Mouse (Mus musculus): ENCODE data around the gene Btbd9.

GRCm38 (mm10) chr17:30395261-30395660 is 181.0 kb downstream of the Btbd9 start:
- no peak for TF ChIP-seq HCFC1 (IDR thresholded peaks at IDR 0.05; ENCODE audit: low read depth, low read length)
- no peak for TF ChIP-seq POLR2A (IDR thresholded peaks at IDR 0.05; ENCODE audit: control insufficient read depth in 1 of 2, insufficient read depth in 1 of 2, low read depth in 1 of 2, low read length in 2 of 2, poor library complexity in 1 of 2)
- no peak for TF ChIP-seq CHD2 (IDR thresholded peaks at IDR 0.05; ENCODE audit: low read length)
- no peak for TF ChIP-seq GATA1 (IDR thresholded peaks at IDR 0.05; ENCODE audit: low read depth, low read length)
- no peak for TF ChIP-seq CTCF (IDR thresholded peaks at IDR 0.05 in 2 of 3, conservative IDR thresholded peaks at IDR 0.05 in 1 of 3; ENCODE audit: control insufficient read depth in 1 of 3, insufficient read depth in 1 of 3, low read depth in 2 of 3, low read length in 3 of 3, poor library complexity in 1 of 3, severe bottlenecking in 1 of 3)
- TF ChIP-seq ETS1 (IDR thresholded peaks at IDR 0.05; ENCODE audit: low read depth, low read length): no peak
- no peak for TF ChIP-seq MYB (IDR thresholded peaks at IDR 0.05; ENCODE audit: low read depth, low read length)
- TF ChIP-seq MAX (IDR thresholded peaks at IDR 0.05; ENCODE audit: low read length): no peak

Data from MEL (cell line).